Mouse (Mus musculus) kidney, adult 18-20 months (tissue): ENCODE results near the gene Igdcc3.

Source experiments
- DNase-seq: peaks from one replicate; pipeline ENCODE4 v3.0.0; 2021

Gene Igdcc3

DNA sequence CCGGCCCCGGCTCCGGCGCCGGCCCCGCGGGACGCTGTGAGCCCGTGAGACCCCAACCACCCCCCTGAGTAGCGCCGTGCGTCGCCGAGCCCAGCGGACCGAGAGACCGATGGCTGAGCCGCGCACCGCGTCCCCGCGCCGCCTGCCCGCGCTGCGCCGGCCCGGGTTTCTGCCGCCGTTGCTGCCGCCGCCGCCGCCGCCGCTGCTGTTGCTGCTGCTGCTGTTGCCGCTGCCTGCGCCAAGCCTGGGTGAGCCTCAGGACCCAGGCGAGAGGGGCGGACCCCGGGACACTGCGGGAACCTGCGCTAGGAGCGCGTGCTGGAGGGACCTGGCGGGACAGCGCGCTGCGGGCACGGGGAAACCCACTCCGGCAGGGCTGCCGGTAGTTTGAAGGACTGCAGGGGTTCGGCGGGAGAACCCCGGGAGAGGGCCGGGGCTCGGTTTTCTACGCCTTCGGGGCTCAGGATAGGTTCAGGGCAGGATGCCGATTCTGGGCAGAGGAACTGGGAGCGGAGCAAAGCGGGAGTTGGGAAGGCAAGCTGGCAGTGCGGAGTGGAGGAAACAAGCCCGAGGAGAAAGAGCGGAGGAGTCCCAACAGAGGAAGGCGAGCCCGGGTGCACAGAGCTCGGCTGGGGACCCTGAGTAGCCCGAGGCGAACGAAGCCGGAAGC, 452 bp downstream of the Igdcc3 start:
- DNase-seq = peak; percentile 59

DNA sequence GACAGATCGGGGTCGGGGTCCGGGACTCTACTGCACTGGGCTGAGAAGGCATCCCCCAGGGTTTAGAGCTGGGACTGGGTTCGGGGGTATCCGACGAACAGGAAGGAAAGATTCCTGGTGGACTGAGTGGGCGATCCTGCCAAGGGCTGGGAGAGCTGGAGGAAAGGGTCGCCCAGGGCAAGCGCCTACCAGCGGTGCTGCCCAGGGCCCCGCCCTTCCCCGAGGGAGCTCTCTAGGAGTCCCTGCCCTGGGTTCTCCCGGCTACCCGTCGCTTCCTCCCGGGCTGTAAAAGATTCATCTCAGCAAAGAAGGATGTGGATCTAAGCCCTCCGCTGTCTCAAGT, 958 bp downstream of the Igdcc3 start:
- peak; percentile 27 for DNase-seq

DNA sequence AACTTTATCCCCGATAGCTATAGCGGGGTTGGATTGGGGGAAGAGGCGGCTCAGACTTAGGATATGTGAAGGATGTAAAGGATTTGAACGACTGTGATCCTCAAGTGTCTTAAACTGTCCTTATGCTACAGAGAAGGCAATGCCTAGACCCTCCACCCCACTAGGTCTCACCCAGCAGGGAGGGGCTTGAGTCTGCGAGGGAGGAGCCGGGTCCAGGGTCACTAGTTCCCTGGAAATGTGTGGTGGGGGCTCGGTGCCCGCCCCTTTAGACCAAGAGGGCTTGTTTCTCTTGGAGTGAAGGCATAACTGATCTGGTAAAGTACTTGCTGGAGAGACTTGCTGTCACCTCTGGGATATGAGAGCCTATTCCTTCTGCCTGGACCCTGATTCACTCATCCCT, 1.4 kb downstream of the Igdcc3 start:
- no peak for DNase-seq

DNA sequence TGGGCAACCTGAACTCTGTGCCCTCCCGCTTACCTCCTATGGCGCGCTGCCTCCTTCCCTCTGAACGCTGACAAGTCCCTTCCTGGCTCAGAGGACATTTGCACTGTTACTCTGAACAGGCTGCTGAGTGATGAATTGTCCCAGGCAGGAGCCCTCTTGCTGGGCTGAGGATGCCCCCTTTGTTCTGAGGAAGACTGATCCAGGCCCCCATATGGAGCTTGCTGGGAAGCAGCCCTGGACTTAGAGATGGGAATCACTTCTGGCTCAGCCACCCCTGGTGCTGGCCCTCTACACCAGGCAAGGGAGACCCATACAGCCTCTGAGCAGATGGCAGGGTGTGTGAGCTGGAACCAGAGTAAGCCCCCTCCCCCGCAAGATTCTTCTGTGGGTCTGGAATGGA, 5.0 kb downstream of the Igdcc3 start:
- DNase-seq = no peak

DNA sequence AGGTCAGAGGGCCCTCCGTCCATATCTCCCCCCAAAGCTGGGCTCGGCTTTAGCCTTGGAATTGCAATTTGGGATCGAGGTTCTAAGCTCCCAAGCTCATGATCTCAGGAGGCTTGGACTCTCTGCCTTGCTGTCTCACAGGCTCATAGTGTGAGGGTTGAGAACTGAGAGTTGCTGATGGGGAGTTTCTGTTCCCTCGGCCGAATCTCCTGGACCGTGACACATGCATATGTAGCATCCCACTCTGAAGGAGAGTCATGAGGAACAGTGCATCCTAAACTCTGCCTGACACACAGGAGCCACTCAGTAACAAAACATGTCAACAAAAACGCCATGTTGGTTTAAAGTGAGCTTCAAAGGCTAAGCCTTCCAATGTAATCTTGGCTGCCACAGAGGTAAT, 7.5 kb downstream of the Igdcc3 start:
- DNase-seq = no peak

DNA sequence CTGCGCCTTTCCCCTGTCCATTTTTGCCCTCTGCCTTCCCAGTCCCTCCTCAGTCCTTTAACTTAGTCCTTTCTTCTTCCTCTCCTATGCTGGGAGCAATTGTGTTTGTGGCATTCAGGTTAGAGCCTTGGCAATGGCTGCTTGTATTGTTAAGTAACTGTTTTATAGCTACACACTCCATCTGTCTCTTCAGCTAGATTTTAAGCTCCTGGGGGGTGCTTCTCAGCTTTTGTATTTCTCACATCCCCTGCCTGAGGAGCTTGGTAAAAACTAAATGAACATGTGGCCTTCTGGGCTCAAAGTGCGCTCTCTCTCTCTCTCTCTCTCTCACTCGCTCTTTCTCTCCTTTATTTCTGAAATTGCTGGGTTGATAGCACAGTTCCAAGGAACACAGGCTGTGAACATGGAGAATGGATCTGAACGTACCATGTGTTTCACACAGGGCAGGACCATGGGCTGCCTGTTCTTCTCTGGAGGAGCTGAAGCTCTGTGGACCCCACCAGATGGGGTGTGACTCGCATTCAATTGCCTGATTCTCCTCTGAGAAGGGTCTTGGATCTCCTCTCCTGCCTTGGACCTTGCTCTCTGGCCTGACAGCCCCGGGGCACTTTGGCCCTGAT, 11.8 kb downstream of the Igdcc3 start:
- DNase-seq = no peak

DNA sequence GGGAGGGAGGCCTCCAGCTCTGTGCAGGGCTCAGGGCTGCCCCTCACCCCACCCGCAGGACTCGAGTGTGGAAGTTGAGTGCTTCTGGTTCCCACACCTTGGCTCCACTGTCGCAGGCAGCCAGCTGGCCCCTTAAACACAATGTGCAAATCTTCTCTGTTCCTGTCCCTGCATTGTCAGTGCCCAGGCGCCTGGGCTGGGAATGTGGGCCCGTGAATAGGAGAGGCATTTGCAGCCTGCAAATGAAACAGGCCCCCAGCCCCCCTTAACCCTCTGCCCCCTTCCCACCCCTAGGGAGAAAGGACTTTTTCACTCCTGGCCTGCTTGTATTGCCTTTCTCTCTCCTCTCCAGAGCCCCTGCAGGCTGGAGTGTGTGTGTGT, 12.3 kb downstream of the Igdcc3 start:
- DNase-seq = peak; percentile 34

DNA sequence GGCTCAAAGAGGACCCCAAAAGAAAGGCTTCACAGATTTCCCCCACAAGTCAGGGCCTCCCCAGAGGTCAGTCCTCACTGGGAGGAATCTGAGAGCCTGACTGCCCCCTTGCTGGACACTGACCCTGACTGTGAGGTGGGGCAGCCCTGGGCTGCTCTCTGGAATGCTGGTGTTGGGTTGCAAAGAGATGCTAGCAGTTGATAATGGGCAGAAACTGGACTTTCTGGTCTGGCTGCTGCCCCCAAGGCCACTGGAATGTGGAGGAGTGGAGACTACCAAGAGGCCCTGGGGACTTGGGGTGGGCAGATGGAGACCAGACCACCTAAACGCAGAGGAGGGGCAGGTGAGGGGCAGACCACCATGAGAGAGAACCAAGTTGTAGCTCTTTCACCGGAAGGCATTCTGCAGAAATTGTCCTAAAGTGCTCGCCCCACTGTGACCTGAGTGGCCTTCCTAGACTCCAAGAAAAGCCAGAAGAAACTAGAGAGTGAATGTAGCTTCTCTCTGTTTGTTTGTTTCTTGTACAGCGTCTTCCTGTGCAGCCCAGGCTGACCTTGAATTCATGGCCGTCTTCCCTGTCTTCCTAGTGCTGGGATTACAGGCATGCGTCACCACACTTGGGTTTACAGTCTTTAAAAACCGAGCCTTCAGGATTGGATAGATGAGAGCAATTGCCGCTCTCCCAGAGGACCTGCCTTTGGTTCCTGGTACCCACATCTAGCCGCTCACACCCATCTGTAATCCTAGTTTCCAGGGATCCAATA, 13.9 kb downstream of the Igdcc3 start:
- DNase-seq = peak; percentile 23

DNA sequence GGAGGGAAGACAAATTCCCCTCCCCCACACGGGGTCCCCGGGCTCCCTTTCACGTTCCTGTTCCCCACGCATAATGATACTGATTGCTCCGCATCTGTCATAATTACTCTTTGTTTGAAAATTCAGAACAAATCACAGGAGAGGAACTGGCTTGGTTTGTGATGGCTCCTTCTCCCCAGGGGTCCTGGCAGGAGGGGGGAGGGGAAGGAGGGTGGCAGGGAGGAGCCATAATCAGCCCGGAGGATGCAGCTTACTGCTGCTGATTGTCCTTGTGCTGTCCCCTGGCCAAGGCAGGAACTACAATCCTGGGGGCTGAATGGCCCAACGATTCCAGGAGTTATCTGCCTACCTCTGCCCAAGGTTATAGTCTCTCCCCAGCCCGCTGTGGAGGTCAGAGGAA, 15.6 kb downstream of the Igdcc3 start:
- no peak for DNase-seq

DNA sequence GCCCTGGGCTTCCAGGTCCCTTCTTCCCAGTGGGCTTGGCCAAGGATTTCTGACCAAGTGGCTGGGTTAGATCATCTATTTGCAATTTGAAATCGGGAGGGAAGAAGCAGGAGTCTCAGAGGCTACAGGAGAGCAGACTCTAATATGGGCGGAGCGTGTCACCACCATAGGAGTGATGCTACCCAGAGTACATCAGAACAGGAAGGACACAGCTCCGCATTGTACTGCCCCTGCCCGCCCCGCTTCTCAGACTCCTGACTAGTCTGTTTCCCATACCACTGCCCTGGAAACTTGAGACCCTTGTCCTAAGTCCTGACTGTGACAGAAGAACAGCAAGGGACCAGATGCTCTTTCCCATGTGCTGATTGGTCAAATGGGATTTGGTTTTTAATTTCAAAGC, 16.6 kb downstream of the Igdcc3 start:
- DNase-seq = no peak

DNA sequence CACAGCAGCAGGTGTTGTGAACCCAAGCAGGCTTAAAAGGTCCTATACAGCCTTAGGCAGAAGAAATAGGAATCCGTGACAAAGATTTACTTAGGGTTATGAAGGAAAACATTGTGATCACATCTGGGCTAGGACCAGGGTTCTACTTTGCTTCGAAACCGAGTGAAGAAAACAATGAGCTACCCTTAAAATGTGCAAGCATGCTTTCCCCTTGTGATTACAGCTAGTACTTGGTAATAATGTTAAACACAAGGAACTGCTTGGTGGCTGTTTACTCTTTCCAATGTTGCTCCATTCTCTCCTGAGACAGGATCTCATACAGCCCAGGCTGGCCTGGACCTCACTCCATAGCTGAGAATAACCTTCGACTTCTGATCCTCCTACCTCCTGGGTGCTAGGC, 20.2 kb downstream of the Igdcc3 start:
- no peak for DNase-seq

DNA sequence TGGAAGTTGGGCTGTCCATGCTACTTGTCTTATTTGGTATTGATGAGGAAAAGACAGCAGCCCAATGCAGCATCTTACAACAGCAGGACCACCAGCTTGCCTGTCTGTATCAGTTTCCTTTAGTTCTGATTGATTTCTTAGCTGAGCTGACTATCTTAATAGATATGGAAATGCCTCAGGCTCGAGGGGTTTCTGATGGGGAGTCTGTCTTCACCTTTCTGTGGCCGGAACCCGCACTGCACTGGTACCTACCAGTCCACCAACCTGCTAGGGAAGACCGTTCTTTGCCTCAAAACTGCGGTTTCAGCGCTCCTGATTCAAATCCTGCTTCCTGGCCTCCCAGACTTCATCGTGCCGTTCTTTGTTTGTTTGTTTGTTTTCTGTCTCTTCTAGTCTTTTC, 20.9 kb downstream of the Igdcc3 start:
- DNase-seq = no peak

DNA sequence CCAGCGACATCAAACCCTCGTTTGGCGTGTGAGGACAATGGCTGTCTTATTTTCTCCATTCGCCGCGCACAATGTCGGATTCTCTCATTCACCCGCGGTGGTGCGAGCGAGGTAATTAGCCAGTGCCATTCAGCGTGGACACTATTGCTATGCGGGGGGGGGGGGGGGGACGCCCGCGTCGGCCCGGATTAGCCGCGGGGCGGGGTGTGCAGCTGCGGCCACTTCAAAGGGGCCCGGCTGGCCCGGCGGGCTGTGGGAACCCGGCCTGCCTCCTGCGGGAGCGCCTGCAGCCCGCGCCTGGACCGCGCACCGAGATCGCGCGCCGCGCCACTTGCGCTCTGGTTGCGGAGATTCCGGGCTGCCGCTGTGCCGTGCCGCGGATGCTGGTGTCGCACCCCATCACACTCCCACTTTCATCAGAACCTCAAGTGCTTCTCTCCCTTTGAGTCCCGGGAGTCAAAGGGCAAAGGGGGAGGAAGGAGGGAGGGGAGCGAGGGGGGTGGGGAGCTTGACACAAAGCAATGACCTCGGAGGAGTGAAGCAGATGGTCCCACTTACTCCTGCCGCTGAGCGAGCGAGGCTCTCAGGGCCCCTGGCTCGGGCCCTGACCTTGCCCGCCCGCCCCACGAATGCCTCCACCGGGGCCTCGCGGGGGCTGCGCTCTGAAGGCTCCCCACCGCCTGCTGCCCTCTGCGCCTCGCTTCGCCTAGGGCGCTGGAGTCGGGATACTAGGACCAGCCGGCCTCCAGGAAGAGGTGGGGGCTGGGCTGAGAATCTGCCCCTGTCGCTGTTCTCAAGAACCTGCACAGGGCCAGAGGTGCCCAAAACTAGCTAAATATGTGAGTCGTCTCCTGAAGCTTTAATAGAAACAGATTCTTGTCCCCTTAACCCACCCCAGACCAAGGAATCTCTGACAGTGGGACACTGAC, 22.0 kb downstream of the Igdcc3 start:
- no peak for DNase-seq

DNA sequence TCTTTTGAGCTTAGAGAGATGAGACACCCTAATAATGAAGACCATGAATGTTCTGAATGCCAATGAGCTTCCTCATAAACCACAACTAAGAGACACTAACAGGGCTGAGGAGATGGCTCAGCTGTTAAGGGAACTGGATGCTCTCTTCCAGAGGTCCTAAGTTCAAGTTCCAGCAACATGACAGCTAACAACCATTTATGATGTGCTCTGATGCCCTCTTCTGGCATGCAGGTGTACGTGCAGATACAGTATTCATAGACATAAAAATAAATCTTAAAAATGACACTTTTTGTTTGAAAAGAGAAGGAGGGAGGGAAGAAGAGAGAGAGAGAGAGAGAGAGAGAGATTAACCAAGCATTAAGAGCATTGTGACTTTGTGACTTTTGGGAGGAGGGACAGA, 23.9 kb downstream of the Igdcc3 start:
- no peak for DNase-seq

DNA sequence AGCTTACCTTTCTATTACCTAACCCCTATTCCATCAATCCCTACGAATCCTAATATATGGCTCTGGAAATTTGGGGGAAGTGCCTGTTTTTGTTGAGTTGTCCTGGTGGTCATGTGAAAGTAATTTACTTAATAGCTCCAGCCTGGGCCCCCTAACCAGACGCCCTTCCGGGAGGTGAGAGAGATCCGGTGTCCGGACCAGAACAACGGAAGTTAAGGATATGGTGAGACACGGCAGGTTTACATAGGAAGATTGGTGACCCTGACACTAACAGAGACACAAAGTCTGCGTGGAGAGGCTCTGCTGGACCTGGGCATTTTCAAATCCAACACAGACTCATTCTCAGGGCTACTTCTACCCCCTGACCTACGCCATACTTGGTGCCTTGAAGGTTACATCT, 25.4 kb downstream of the Igdcc3 start:
- no peak for DNase-seq

DNA sequence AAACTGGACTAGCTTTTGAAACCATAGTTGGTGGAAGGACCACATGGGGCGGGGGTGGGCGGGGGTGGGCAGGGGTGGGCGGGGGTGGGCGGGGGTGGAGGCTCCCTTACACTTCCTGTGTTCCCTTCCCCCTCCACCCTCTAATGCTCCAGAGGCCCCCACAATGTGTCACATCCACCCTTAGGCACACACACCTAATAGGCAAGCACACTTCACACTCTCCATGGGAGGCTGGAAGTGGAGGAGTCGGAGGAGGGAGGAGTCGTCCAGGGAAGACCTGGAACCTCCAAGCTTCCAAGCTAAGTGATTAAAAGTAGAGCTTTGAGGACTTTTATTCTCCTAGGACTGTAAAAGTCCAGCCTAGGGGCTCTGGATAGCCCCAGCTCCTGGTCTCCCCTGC, 27.5 kb downstream of the Igdcc3 start:
- DNase-seq = no peak

DNA sequence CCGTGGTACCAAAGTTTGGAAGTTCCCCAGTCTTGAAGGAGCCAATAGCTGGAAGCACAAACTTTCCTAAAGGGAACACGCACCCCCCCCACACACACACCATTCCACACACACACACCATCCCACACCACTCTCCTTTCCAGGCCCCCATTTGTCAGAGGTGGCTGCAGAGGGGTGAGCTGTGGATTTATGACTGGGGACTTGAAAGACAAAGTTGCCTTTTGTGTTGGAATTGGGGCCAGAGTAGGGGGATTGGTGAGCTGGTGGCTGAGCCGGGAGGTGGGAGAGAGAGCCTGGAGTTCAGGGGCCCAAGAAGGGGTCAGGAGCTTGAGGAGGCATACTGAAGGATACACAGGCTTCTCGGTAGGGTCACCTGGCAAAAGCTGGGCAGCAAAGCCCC, 28.0 kb downstream of the Igdcc3 start:
- DNase-seq = no peak

DNA sequence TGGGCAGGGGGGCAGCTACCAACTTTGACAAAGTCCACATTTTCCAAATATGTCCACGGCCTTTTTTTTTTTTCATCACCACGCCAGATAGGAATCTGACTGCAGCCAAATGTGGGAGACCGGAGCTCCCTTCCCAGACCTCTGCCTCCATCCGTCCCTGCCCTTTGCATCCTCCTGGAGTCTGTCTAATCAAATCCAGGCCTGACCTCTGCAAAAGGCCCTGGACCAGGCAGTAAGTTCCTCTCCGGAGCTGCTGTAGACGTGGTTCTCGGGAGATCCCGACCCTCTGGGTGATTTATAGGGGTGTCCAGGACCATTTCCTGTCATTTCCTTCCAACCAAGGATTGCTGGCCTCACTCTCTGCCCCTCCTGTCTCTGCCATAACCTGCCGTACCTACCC, 31.7 kb downstream of the Igdcc3 start:
- DNase-seq = no peak

DNA sequence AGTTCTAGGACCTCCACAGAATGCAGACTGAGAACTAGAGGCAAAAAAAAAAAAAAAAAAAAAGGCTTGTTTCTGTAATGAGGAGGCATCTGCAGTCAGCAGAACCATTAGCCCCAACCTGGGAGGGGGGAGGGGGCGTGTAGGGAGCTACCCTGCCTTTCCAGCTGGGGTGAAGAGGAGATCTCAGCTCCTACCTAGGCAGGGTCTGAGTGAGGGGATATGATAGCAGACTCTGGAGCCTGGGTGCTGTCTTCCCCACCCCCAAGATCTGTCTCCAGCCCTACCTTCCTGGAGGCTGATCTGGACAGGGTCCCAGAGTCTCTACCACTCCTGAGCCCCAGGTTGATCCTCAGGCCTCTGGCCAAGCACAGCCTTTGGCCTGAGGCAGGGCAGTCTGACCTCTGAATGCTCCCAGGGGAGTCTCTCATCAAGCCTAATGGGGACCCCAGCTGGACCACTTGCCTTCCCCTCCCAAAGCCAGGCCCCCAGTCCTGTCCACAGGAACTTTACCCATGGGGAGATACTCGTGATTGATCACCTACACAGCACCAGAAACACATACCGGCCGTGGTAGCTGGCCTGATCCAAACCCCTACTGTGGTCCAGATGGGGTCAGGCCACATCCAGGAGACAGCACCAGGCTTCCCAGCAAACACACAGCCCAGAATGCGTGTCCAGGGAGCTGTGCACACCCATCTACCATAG, 34.4 kb downstream of the Igdcc3 start:
- no peak for DNase-seq

DNA sequence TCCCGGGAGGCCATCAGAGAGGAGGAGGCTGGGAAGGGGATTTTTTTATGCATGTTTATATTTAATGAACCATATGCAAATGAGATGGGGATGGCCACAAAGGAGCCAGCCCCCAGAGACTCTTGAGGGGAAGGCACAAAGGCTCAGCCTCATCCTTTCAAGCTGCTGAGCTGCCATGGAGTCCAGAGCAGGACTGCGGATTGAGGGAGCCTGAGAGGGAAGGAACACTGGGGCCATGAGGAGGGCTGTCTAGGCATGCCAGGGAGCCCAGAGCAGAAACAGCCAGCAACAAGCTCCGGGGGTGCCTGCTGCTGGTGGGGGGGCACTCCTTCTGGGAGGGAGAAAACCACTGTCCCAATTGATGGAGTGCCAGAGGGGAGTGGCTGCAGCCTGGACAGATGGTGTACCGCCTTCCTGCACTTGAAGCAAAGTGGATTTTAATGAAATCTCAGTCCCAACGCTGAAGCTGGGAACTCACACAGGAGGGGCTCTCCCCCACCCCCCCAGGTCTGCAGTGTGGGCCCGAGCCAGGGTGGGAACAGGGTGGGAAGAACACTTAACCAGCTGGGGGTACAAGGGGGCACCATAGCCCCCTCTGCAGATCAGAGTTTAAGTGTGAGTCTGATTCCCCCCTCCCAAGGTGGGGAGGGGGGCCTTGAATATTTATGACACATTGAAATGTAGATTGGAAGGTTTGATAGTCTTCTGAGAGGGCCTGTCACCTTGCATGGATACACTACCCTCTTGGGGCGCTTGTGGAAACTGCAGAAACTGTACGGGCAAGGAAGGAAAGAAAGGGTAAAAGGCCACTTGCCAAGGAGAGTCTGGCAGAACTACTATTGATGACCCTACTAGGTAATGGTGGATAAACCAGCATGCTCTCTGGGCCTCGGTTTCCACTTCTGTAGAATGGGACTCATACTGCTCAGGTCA, 35.2 kb downstream of the Igdcc3 start:
- DNase-seq = no peak

DNA sequence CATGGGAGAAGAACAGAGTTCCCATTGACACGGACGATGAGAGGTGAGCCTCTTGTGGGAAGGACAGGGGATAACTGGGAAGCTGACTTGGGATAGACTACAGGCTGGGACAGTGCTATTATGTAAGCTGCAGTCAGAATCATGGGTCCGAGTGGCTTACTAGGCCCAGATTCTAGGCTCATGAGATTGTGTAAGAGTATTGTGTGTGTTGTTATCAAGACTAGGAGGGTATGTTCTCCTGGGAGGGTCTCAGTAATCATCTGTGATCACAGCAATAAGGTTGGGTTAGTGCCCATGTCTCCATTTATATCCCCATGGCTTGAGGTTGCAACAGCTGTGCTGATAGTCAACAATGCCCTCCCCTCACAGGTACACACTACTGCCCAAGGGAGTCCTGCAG, 36.5 kb downstream of the Igdcc3 start:
- DNase-seq = no peak

DNA sequence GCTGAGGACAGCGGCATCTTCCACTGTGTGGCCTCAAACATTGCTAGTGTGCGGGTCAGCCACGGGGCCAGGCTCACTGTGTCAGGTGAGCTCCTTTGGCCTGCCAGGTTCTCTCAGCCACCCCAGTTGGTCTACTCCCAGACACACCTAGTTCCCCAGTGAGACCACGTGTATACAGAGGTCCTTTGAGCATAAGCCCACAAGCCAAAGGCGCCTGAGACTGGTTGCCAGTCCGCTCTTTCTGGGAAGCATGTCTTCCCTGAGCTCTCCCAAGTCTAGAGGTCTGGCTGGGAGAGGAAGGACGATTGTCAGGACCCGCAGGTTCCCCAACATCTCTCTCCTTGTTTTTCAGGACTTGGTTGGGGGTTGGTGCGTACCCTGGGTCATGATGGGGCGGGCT, 36.9 kb downstream of the Igdcc3 start:
- DNase-seq = no peak
